Mouse (Mus musculus) hindbrain, embryonic 11.5 days (tissue): Measurements from ENCODE around the gene Mymk. TPM values are rescaled to one million over a fixed set of nuclear protein-coding genes. Genes with fewer than 3 reads are reported as not detected.

Experiments used
- ATAC-seq: fragments of 200-750 bp; cut with Nextera tagmentation; 2 replicates; pipeline ENCODE4 v1.8.0; 2017; ENCODE audit warnings: mild to moderate bottlenecking, moderate TSS enrichment, moderate library complexity; ENCODE audit not compliant: low FRiP score
- DNase-seq: peaks from one replicate; pipeline ENCODE4 v3.0.0-alpha.2; 2015; ENCODE audit warnings: low spot score
- H3K27ac ChIP-seq: fragments of 300-500 bp; sonication (generic); 2 replicates; pipeline ENCODE4 v1.5.1; 2014; ENCODE audit warnings: mild to moderate bottlenecking, low read depth, low read length
- H3K27me3 ChIP-seq: fragments of 300-500 bp; sonication (generic); 2 replicates; pipeline ENCODE4 v1.6.1; 2014; ENCODE audit warnings: mild to moderate bottlenecking, low read length, moderate library complexity, mixed read lengths; ENCODE audit not compliant: control insufficient read depth, insufficient read depth
- H3K36me3 ChIP-seq: fragments of 300-500 bp; sonication (generic); 2 replicates; pipeline ENCODE4 v1.6.1; 2014; ENCODE audit warnings: mild to moderate bottlenecking, low read length, moderate library complexity, mixed read lengths; ENCODE audit not compliant: control insufficient read depth, insufficient read depth
- H3K4me1 ChIP-seq: fragments of 300-500 bp; sonication (generic); replicated peaks from 2 replicates; pipeline ENCODE4 v1.6.1; 2014; ENCODE audit warnings: low read length, mixed read lengths; ENCODE audit not compliant: control insufficient read depth, insufficient read depth
- H3K4me2 ChIP-seq: fragments of 300-500 bp; sonication (generic); replicated peaks from 2 replicates; pipeline ENCODE4 v1.6.1; 2014; ENCODE audit warnings: mild to moderate bottlenecking, low read depth, low read length
- H3K4me3 ChIP-seq: fragments of 300-500 bp; sonication (generic); 2 replicates; pipeline ENCODE4 v1.5.1; 2014; ENCODE audit warnings: low read depth, low read length
- H3K9ac ChIP-seq: fragments of 300-500 bp; sonication (generic); 2 replicates; pipeline ENCODE4 v1.6.1; 2014; ENCODE audit warnings: low read depth, low read length
- H3K9me3 ChIP-seq: fragments of 300-500 bp; sonication (generic); 2 replicates; pipeline ENCODE4 v1.6.1; 2016; ENCODE audit warnings: low read length; ENCODE audit not compliant: control insufficient read depth
- WGBS: fragments of 180-500 bp; shearing (Covaris S2); extraction: QIAGEN DNeasy Blood & Tissue Kit; methylation state at CpG from one replicate; pipeline ENCODE4 v1.1.7; 2014; 5-methylcytosine and 5-hydroxymethylcytosine counted together
- polyA plus RNA-seq: library from polyadenylated mRNA; unstranded; fragments of >200 nt; fragmentation: Nextera tagmentation; extraction: Ambion mirVana; gene quantifications from 2 replicates; pipeline ENCODE4 v1.2.1, GENCODE M21; 2014

Mymk gene
- polyA plus RNA-seq, 1 experiment from 2014 or later = 1.9 TPM

DNA sequence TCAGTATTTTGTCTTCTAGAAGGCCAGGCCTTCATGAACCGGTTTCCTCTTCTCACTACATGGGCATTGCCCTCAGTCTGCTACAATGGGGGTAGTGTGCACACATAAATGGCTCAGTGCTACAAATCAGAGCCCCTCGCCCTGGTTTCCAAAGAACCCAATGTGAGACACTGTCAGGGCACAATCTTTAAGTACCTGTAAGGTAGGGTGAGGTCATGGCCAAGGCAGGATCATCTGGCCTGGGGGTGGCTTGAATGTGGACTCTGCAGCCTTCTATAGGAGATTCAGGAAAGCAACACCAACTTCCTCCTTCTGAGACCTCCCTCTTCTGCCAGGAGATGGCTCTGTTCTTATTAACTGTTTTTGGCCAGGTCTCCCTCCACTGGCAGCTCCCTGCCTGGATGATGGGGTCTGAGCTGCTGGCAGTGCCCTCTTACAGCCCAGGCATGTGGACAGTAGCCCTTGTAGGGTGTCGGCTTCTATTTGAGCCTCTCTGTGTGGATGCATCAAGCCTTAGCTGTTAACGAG, 14.6 kb upstream of the Mymk start:
- H3K27me3 ChIP-seq = no peaks in the 10 kb centered on the region

DNA sequence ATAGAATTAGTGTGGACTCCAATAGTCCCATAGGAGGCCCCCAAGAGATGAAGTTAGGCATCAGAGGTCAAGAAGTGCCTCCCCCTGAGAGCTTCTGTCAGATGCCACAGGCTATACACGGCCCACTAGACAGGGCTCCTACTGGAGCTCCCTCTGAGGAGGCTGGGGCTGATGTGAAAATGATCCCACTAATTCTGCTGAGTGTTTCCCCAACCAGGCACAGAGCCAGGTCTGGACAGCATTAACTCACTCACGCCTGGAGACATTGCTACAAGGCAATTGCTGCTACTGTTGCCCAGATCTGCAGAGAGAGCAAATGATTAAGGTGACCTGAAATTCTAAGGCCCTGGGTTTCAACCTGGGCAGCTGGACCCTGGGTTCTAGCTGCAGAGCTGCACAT, 13.8 kb upstream of the Mymk start:
- Histone ChIP-seq H3K9me3 (no peaks in the 10 kb centered on the region), H3K36me3 (no peaks in the 10 kb centered on the region), H3K9ac (no peak overlapping the region), H3K27me3 (no peaks in the 10 kb centered on the region), H3K27ac (no peak overlapping the region), H3K4me3 (no peak overlapping the region), H3K4me2 (no peak overlapping the region), H3K4me1 (no peaks in the 10 kb centered on the region)
- DNase-seq (no peak), ATAC-seq (no peak)
- 54% methylated on average over 2 of the region's 2 CpGs for WGBS

More for the DNA sequence above, 14.6 kb upstream of the Mymk start:
- Histone ChIP-seq H3K4me3 (no peak overlapping the region), H3K36me3 (no peaks in the 10 kb centered on the region), H3K9ac (no peak overlapping the region), H3K4me1 (no peaks in the 10 kb centered on the region), H3K9me3 (no peaks in the 10 kb centered on the region), H3K27ac (no peak overlapping the region), H3K4me2 (no peak overlapping the region)
- ATAC-seq = no peak
- 92% methylated on average over 4 of the region's 4 CpGs for WGBS
- DNase-seq = no peak

DNA sequence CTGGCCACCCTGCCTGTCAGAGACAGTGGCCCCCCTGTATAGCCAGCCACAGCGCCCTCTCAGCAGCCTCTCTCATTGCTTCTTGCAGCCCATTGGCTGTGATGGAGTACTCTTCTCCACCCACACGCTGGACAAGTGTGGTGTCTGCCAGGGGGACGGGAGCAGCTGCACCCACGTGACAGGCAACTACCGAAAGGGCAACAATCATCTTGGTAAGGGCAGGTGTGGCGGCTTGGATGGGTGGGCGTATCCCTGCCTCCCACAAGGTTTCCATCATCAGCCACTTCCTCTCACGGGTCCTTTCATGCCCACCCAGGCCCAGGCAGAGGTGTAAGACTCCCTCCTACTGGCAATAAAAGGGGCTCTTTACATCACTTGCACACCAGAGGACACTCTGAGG, 13.0 kb upstream of the Mymk start:
- Histone ChIP-seq H3K36me3 (no peaks in the 10 kb centered on the region), H3K27ac (no peak overlapping the region), H3K4me3 (no peak overlapping the region), H3K4me1 (no peaks in the 10 kb centered on the region), H3K9ac (no peak overlapping the region), H3K27me3 (no peaks in the 10 kb centered on the region), H3K4me2 (no peak overlapping the region), H3K9me3 (no peaks in the 10 kb centered on the region)
- DNase-seq (no peak), ATAC-seq (no peak)
- 68% methylated on average over 8 of the region's 8 CpGs for WGBS

DNA sequence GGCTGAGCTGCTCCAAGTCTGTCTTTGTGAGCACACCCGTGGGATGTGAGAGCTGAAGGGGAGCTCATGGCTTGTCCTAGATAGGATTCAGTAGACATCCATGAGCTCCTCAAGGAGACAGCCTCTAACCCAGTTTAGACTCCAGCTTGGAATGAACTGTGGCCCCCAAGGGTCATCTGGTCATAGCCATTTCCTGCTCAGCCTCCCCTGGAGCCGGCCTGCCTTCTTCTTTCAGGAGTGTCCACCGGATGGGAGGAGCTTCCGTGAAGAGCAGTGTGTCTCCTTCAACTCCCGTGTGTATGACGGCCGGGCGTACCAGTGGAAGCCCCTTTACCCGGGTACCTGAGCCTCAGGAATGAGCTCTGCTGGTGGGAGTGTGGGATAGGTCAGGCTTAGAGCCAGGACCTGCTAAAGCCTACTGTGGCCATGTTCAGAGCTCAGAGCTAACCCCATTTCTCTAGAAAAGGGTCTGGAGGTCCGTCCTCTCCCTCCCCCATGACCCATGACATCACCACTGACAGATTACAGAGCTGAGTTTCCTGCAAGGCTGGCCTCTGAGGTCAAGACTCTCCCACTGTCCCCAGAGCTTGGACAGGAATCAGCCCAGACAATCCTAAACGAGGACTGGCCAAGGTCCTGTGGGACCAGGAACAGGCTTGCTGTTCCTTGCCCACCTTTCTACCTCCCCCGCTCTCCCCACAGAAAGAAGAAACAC, 11.9 kb upstream of the Mymk start:
- Histone ChIP-seq H3K4me2 (no peak overlapping the region), H3K27ac (no peak overlapping the region), H3K36me3 (no peaks in the 10 kb centered on the region), H3K9me3 (no peaks in the 10 kb centered on the region), H3K4me3 (no peak overlapping the region), H3K27me3 (no peaks in the 10 kb centered on the region), H3K9ac (no peak overlapping the region), H3K4me1 (peaks cover 6% of the 10 kb centered on the region; the same call in 1 of the 2 replicates)
- DNase-seq = no peak
- ATAC-seq = no peak
- WGBS = 70% methylated on average over 12 of the region's 12 CpGs

DNA sequence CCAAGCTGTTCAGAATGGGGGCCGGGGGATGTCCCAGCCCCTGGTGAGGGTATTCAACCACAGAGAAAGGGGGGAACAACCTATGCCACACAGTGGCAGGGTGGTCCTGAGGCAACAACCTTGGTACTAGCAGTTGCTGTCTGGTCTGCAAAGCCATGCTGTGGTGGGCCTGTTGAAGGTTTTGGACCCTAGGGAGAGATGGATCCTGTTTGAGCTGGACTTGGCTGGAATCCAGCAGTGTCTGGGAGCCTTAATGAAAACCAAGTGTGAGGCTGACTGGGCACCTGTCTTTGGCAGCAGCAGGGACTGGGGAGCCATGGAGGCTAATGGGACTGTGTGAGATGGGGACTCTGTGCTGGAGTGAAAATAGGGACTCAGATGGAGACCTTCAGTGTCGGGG, 7.7 kb upstream of the Mymk start:
- Histone ChIP-seq H3K4me1 (peaks cover 6% of the 10 kb centered on the region; the same call in 1 of the 2 replicates), H3K36me3 (no peaks in the 10 kb centered on the region), H3K27ac (no peak overlapping the region), H3K27me3 (no peaks in the 10 kb centered on the region), H3K4me3 (0 out of 2 replicates have a peak overlapping the region, but pooled peaks have one; percentile 8), H3K9ac (peak overlapping the region; percentile 1; the same call in 1 of the 2 replicates), H3K9me3 (no peaks in the 10 kb centered on the region), H3K4me2 (peak overlapping the region; percentile 12; the same call in 1 of the 2 replicates)
- WGBS = 56% methylated on average over 2 of the region's 2 CpGs
- peak; percentile 40; the same call in 1 of the 2 replicates for ATAC-seq
- peak; percentile 46 for DNase-seq

DNA sequence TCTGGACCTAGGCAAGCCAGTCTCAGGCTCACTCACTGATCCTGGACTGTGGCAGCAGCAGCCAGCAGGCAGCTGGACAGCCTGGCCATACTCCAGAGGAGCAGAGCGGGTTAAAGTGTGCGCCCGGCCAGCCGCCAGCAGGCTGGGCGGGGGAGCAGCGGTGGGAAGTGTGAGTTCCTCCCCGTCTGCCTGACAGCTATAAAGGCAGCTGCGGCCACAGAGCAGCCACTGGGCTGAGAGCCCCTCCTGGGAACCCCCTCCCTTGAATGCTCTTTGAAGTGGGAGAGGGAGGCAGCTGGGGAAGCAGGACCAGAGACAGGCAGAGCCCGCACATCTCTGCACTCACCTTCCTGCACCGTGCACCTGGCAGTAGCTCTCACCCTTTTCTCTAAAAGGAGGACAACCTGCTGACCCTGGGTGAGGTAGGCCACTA, 7.2 kb upstream of the Mymk start, which contains the start of gene Adamtsl2:
Gene Adamtsl2 (plus strand): TSS at position 228 of the 433 bp plus-strand sequence.
- no peaks in the 10 kb centered on the region for H3K9me3 ChIP-seq
- H3K27ac ChIP-seq = no peak within 1 kb of the TSS
- H3K4me3 ChIP-seq = 0 out of 2 replicates have a peak within 1 kb of the TSS, but pooled peaks have one; percentile 8
- H3K9ac ChIP-seq = peak within 1 kb of the TSS; percentile 1; the same call in 1 of the 2 replicates
- H3K4me1 ChIP-seq = peaks cover 6% of the 10 kb centered on the region; the same call in 1 of the 2 replicates
- no peaks in the 10 kb centered on the region for H3K36me3 ChIP-seq
- ATAC-seq (peak; percentile 78), DNase-seq (peak; percentile 63)
- H3K4me2 ChIP-seq = peak within 1 kb of the TSS; percentile 12; the same call in 1 of the 2 replicates
- WGBS = under 1% methylated on average over 10 of the region's 10 CpGs
- no peaks in the 10 kb centered on the region for H3K27me3 ChIP-seq

DNA sequence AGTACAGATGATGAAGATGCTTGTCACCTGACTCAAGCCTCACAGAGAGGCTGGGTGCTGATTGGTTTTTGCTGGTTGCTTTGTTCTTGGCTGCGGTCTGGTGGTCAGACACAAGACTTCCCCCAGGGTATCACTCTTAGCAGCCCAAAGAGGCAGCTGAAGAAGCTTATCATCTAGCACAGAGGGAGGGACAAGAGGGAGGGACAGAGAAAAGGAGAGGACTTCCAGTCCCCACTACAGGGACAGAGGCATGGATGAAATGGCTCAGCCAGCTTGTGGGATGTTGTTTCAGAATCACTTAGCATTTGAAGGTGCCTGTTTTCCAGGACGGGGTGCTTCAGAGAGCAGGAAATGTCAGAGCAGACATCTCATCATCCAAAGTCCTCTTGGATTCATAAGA, 6.3 kb upstream of the Mymk start:
- Histone ChIP-seq H3K27ac (no peak overlapping the region), H3K4me1 (peaks cover 6% of the 10 kb centered on the region; the same call in 1 of the 2 replicates), H3K36me3 (no peaks in the 10 kb centered on the region), H3K9ac (no peak overlapping the region), H3K4me2 (no peak overlapping the region), H3K4me3 (no peak overlapping the region), H3K27me3 (no peaks in the 10 kb centered on the region), H3K9me3 (no peaks in the 10 kb centered on the region)
- 33% methylated on average over 2 of the region's 2 CpGs for WGBS
- DNase-seq (no peak), ATAC-seq (no peak)

DNA sequence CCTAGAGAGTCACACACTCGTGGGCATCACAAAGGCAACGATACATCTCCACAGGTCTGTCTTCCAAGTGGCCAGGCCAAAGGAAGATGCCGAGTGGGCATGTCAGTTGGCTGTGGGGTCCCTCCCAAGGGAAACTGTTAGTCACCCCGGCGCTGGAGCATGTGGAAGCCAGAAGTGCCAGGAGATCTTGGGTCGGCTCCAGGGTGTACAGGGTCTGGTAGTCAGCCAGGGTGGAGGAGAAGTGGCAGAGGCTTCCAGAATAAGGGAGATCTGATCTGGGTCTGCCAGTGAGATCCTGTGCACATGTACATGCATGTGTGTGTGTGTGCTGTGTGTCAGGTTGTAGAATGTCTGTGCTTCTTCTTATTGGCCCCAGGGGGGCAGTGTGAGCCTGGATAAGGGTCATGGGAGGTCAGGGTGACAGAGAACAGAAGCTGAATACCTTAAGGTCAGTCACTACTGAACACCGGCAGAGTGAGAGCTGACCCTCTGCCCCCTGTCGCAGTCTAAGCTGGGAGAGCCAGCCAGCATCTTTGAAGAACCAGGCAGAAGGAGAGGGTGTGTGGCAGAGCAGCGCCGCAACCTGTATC, 5.8 kb upstream of the Mymk start:
- ATAC-seq (no peak), DNase-seq (no peak)
- Histone ChIP-seq H3K4me2 (no peak overlapping the region), H3K4me1 (peaks cover 6% of the 10 kb centered on the region; the same call in 1 of the 2 replicates), H3K36me3 (no peaks in the 10 kb centered on the region), H3K9me3 (no peaks in the 10 kb centered on the region), H3K27ac (no peak overlapping the region), H3K9ac (no peak overlapping the region), H3K27me3 (no peaks in the 10 kb centered on the region), H3K4me3 (no peak overlapping the region)
- 68% methylated on average over 10 of the region's 10 CpGs for WGBS
